Mouse (Mus musculus) intestine, postnatal 0 days (tissue): Measurements from ENCODE around the gene Bcl2l12. TPM values are rescaled to one million over a fixed set of nuclear protein-coding genes. Genes with fewer than 3 reads are reported as not detected.
A peak's percentile ranks its signal among the peaks of the same experiment; 100 is the strongest.

Experiments
- ATAC-seq: fragments of 200-750 bp; cut with Nextera tagmentation; 2 replicates; pipeline ENCODE4 v1.8.0; 2017; ENCODE audit warnings: mild to moderate bottlenecking, moderate TSS enrichment, moderate library complexity
- H3K27ac ChIP-seq: fragments of 300-500 bp; sonication (generic); 2 replicates; pipeline ENCODE4 v1.5.1; 2014; ENCODE audit warnings: mild to moderate bottlenecking, low read depth, low read length, moderate library complexity
- H3K27me3 ChIP-seq: fragments of 300-500 bp; sonication (generic); replicated peaks from 2 replicates; pipeline ENCODE4 v1.6.1; 2014; ENCODE audit warnings: low read length, mixed read lengths; ENCODE audit not compliant: control insufficient read depth, insufficient read depth
- H3K36me3 ChIP-seq: fragments of 300-500 bp; sonication (generic); 2 replicates; pipeline ENCODE4 v1.6.1; 2014; ENCODE audit warnings: mild to moderate bottlenecking, moderate library complexity; ENCODE audit not compliant: control insufficient read depth, insufficient read depth
- H3K4me1 ChIP-seq: fragments of 300-500 bp; sonication (generic); replicated peaks from 2 replicates; pipeline ENCODE4 v1.6.1; 2014; ENCODE audit warnings: antibody characterized with exemption, low read length, mixed read lengths; ENCODE audit not compliant: control insufficient read depth, insufficient read depth
- H3K4me2 ChIP-seq: fragments of 300-500 bp; sonication (generic); replicated peaks from 2 replicates; pipeline ENCODE4 v1.6.1; 2014; ENCODE audit warnings: low read depth, mild to moderate bottlenecking, moderate library complexity
- H3K4me3 ChIP-seq: fragments of 300-500 bp; sonication (generic); 2 replicates; pipeline ENCODE4 v1.5.1; 2014; ENCODE audit warnings: low read depth, low read length
- H3K9ac ChIP-seq: fragments of 300-500 bp; sonication (generic); 2 replicates; pipeline ENCODE4 v1.6.1; 2014; ENCODE audit warnings: mild to moderate bottlenecking, low read depth, low read length
- H3K9me3 ChIP-seq: fragments of 300-500 bp; sonication (generic); 2 replicates; pipeline ENCODE4 v1.6.1; 2016; ENCODE audit warnings: mixed run types; ENCODE audit not compliant: control insufficient read depth
- CTCF ChIP-seq: sonication (generic); IDR thresholded peaks from 2 replicates; pipeline ENCODE4 v1.5.1; 2016; ENCODE audit warnings: low read depth, mild to moderate bottlenecking, control low read depth, antibody characterized with exemption, moderate library complexity
- WGBS: fragments of 180-500 bp; shearing (Covaris S2); extraction: QIAGEN DNeasy Blood & Tissue Kit; methylation state at CpG from one replicate; pipeline ENCODE4 v1.1.7; 2014; 5-methylcytosine and 5-hydroxymethylcytosine counted together
- polyA plus RNA-seq: library from polyadenylated mRNA; unstranded; fragments of >200 nt; fragmentation: Nextera tagmentation; extraction: Ambion mirVana; gene quantifications from 2 replicates; pipeline ENCODE4 v1.2.1, GENCODE M21; 2015

Gene Bcl2l12
- polyA plus RNA-seq, 1 experiment from 2014 or later, result 18.3 TPM

- Histone ChIP-seq H3K27ac (no peak overlapping the region), H3K4me2 (peak overlapping the region; percentile 96), H3K4me1 (peaks cover 4% of the 10 kb centered on the region; the same call in 1 of the 2 replicates), H3K27me3 (no peaks in the 10 kb centered on the region), H3K9ac (no peak overlapping the region), H3K9me3 (no peaks in the 10 kb centered on the region), H3K36me3 (peaks cover 5% of the 10 kb centered on the region; the same call in 1 of the 2 replicates), H3K4me3 (no peak overlapping the region)
- WGBS, result 56% methylated on average over 7 of the region's 7 CpGs
- no peak for TF ChIP-seq CTCF
- ATAC-seq, result no peak
Measured at GRCm38 (mm10) chr7:44971142-44971541, 27.4 kb downstream of the Bcl2l12 start.

GRCm38 (mm10) chr7:44970231-44970691 lies 28.3 kb downstream of the Bcl2l12 start:
- WGBS, result under 1% methylated on average over 36 of the region's 36 CpGs
- ATAC-seq, result peak; percentile 91
- Histone ChIP-seq H3K4me1 (peaks cover 4% of the 10 kb centered on the region; the same call in 1 of the 2 replicates), H3K27ac (peak overlapping the region; percentile 11; the same call in 1 of the 2 replicates), H3K36me3 (peaks cover under 1% of the 10 kb centered on the region; the same call in 1 of the 2 replicates), H3K4me2 (peak overlapping the region; percentile 96), H3K4me3 (peak overlapping the region; percentile 48), H3K9me3 (no peaks in the 10 kb centered on the region), H3K9ac (peak overlapping the region; percentile 37; the same call in 1 of the 2 replicates), H3K27me3 (no peaks in the 10 kb centered on the region)
- TF ChIP-seq CTCF, result no peak

GRCm38 (mm10) chr7:44966638-44967037 lies 31.9 kb downstream of the Bcl2l12 start:
- no peak overlapping the region for H3K4me3 ChIP-seq

GRCm38 (mm10) chr7:44965975-44966374 lies 32.5 kb downstream of the Bcl2l12 start:
- ATAC-seq, result no peak
- TF ChIP-seq CTCF, result peak; percentile 48
- no peak overlapping the region for H3K4me2 ChIP-seq
- no peak overlapping the region for H3K4me3 ChIP-seq
- WGBS, result 70% methylated on average over 7 of the region's 7 CpGs
- H3K36me3 ChIP-seq, result peaks cover 7% of the 10 kb centered on the region; the same call in 1 of the 2 replicates
- H3K9me3 ChIP-seq, result no peaks in the 10 kb centered on the region
- H3K27ac ChIP-seq, result no peak overlapping the region
- H3K27me3 ChIP-seq, result no peaks in the 10 kb centered on the region
- peaks cover 3% of the 10 kb centered on the region; the same call in 1 of the 2 replicates for H3K4me1 ChIP-seq
- H3K9ac ChIP-seq, result no peak overlapping the region

More at GRCm38 (mm10) chr7:44966638-44967037, 31.9 kb downstream of the Bcl2l12 start:
- Histone ChIP-seq H3K27ac (no peak overlapping the region), H3K9ac (no peak overlapping the region), H3K9me3 (no peaks in the 10 kb centered on the region), H3K36me3 (peaks cover 7% of the 10 kb centered on the region; the same call in 1 of the 2 replicates), H3K4me2 (no peak overlapping the region), H3K27me3 (no peaks in the 10 kb centered on the region), H3K4me1 (peaks cover 4% of the 10 kb centered on the region; the same call in 1 of the 2 replicates)
- 63% methylated on average over 15 of the region's 15 CpGs for WGBS
- TF ChIP-seq CTCF, result peak; percentile 40
- ATAC-seq, result no peak

GRCm38 (mm10) chr7:44964990-44965389 lies 33.5 kb downstream of the Bcl2l12 start:
- no peaks in the 10 kb centered on the region for H3K4me1 ChIP-seq
- ATAC-seq, result no peak
- no peak overlapping the region for H3K27ac ChIP-seq
- no peak overlapping the region for H3K4me2 ChIP-seq
- no peaks in the 10 kb centered on the region for H3K27me3 ChIP-seq
- peaks cover 7% of the 10 kb centered on the region; the same call in 1 of the 2 replicates for H3K36me3 ChIP-seq
- 93% methylated on average over 13 of the region's 13 CpGs for WGBS
- TF ChIP-seq CTCF, result no peak
- no peak overlapping the region for H3K4me3 ChIP-seq
- no peak overlapping the region for H3K9ac ChIP-seq
- no peaks in the 10 kb centered on the region for H3K9me3 ChIP-seq

- no peaks in the 10 kb centered on the region for H3K9me3 ChIP-seq
- peaks cover 7% of the 10 kb centered on the region; the same call in 1 of the 2 replicates for H3K36me3 ChIP-seq
- no peaks in the 10 kb centered on the region for H3K4me1 ChIP-seq
- TF ChIP-seq CTCF, result no peak
- no peak for ATAC-seq
- H3K9ac ChIP-seq, result no peak overlapping the region
- no peak overlapping the region for H3K4me3 ChIP-seq
- WGBS, result 88% methylated on average over 5 of the region's 5 CpGs
- no peak overlapping the region for H3K4me2 ChIP-seq
- H3K27ac ChIP-seq, result no peak overlapping the region
- no peaks in the 10 kb centered on the region for H3K27me3 ChIP-seq
Measured at GRCm38 (mm10) chr7:44962831-44963230, 35.7 kb downstream of the Bcl2l12 start.
